Mouse (Mus musculus) myocyte (in vitro differentiated cells): Measurements from ENCODE around the gene Gm4881. TPM values are rescaled to one million over a fixed set of nuclear protein-coding genes. Genes with fewer than 3 reads are reported as not detected.

ENCODE experiments used
- H3K27me3 ChIP-seq: one replicate; pipeline ENCODE4 v1.6.1; 2011; ENCODE audit not compliant: control insufficient read depth, insufficient read depth, insufficient read length
- H3K36me3 ChIP-seq: one replicate; pipeline ENCODE4 v1.6.1; 2011; ENCODE audit not compliant: control insufficient read depth, insufficient read depth
- H3K4me2 ChIP-seq: one replicate; pipeline ENCODE4 v1.6.1; 2011; ENCODE audit warnings: low read depth, control low read depth
- H3K4me3 ChIP-seq: one replicate; pipeline ENCODE4 v1.5.1; 2011; ENCODE audit warnings: mild to moderate bottlenecking, control low read depth, moderate library complexity
- H3K79me2 ChIP-seq: one replicate; pipeline ENCODE4 v1.6.1; 2011; ENCODE audit not compliant: control insufficient read depth, insufficient read depth
- H3ac ChIP-seq: one replicate; pipeline ENCODE4 v1.6.1; 2011; ENCODE audit not compliant: control insufficient read depth, insufficient read length
- CEBPB ChIP-seq: IDR thresholded peaks from 2 replicates; pipeline ENCODE4 v1.6.1; 2011; ENCODE audit warnings: mild to moderate bottlenecking, moderate library complexity; ENCODE audit not compliant: poor library complexity, insufficient read depth, severe bottlenecking
- E2F4 ChIP-seq: IDR thresholded peaks from one replicate; pipeline ENCODE4 v1.6.1; 2011; ENCODE audit warnings: mild to moderate bottlenecking, control low read depth, moderate library complexity; ENCODE audit not compliant: insufficient read depth
- MAX ChIP-seq: IDR thresholded peaks from one replicate; pipeline ENCODE4 v1.6.1; 2011; ENCODE audit warnings: low read depth, mild to moderate bottlenecking, control low read depth
- MYOD1 ChIP-seq, 3 experiments: IDR thresholded peaks; one replicate each; pipeline ENCODE4 v1.6.1; 2011; ENCODE audit warnings: control low read depth in 2 of 3, low read depth in 2 of 3, mild to moderate bottlenecking in 2 of 3, moderate library complexity in 1 of 3; ENCODE audit not compliant: insufficient read length in 2 of 3, control insufficient read depth in 1 of 3
- MYOG ChIP-seq, 3 experiments: IDR thresholded peaks; one replicate each; pipeline ENCODE4 v1.6.1; 2011; ENCODE audit warnings: control low read depth in 2 of 3, low read depth in 2 of 3, mild to moderate bottlenecking in 2 of 3; ENCODE audit not compliant: insufficient read length in 2 of 3, control insufficient read depth in 1 of 3, insufficient read depth in 1 of 3
- POLR2A ChIP-seq: IDR thresholded peaks from one replicate; pipeline ENCODE4 v1.6.1; 2011; ENCODE audit warnings: low read depth, mild to moderate bottlenecking, control low read depth, moderate library complexity; ENCODE audit not compliant: insufficient read length
- POLR2AphosphoS2 ChIP-seq: IDR thresholded peaks from one replicate; pipeline ENCODE4 v1.6.1; 2011; ENCODE audit warnings: low read depth, control low read depth; ENCODE audit not compliant: insufficient read length
- REST ChIP-seq: IDR thresholded peaks from one replicate; pipeline ENCODE4 v1.6.1; 2011; ENCODE audit warnings: mild to moderate bottlenecking, control low read depth, moderate library complexity; ENCODE audit not compliant: insufficient read depth, insufficient read length
- SRF ChIP-seq: IDR thresholded peaks from one replicate; pipeline ENCODE4 v1.6.1; 2011; ENCODE audit warnings: low read depth; ENCODE audit not compliant: control insufficient read depth, insufficient read length
- TCF12 ChIP-seq: IDR thresholded peaks from one replicate; pipeline ENCODE4 v1.6.1; 2011; ENCODE audit warnings: mild to moderate bottlenecking, control low read depth; ENCODE audit not compliant: poor library complexity, insufficient read depth, severe bottlenecking
- TCF3 ChIP-seq: IDR thresholded peaks from one replicate; pipeline ENCODE4 v1.6.1; 2011; ENCODE audit warnings: low read depth, control low read depth; ENCODE audit not compliant: insufficient read length
- USF1 ChIP-seq: IDR thresholded peaks from one replicate; pipeline ENCODE4 v1.6.1; 2011; ENCODE audit warnings: low read depth, mild to moderate bottlenecking, control low read depth, moderate library complexity
- polyA plus RNA-seq: library from polyadenylated mRNA; unstranded; fragments of >200 nt; fragmentation: generic; extraction: Trizol; gene quantifications from one replicate; pipeline ENCODE4 v1.2.1, GENCODE M21; 2012; ENCODE audit warnings: missing spikeins

Gm4881 gene
- polyA plus RNA-seq, 1 experiment, result not detected

DNA sequence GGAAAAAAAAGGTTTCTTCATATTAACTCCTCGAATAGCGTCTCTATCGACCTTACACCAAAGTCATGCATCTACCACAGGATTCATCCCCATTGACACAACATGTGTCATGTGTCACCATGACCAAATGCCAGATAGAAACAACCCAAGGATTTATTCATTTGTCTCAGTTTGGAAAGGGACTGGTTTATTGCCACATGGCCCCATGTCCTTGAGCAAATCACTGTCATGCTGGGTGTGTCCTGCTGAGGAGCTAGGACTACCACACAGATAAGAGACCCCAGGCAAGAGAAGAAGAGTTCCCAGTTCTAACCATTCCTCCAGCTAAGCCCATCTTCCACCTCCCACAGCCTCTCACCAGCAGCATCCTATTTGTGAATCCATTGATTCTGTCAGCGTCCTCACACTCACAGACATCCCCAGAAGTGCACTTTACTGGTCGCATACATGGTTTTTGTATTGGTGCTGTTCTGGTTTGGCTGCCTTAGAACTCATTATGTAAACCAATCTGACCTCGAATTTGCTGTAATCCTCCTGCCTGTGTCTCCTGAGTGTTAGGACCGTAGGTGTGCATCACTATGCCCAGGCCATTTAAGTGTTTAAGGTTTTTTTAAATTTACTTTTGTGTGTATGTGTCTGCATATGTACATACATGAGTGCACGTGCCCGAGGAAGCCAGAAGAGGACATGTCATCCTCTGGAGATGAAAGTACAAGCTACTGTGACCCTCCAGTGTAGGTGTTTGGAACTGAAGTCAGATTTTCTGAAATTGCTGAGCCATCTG lies 61.7 kb downstream of the Gm4881 start:
- peaks cover 30% of the 10 kb centered on the region for H3K79me2 ChIP-seq
- no peak overlapping the region for H3ac ChIP-seq
- TF ChIP-seq TCF3, result no peak
- TF ChIP-seq REST, result no peak
- TF ChIP-seq POLR2AphosphoS2, result no peak
- no peak for TF ChIP-seq TCF12
- no peak for TF ChIP-seq CEBPB
- TF ChIP-seq USF1, result no peak
- TF ChIP-seq MYOD1 (IDR thresholded peaks at IDR 0.05; ENCODE audit: control insufficient read depth in 1 of 3, insufficient read length in 2 of 3, low read depth in 2 of 3), result no peak
- TF ChIP-seq MYOG (IDR thresholded peaks at IDR 0.05; ENCODE audit: control insufficient read depth in 1 of 3, insufficient read depth in 1 of 3, insufficient read length in 2 of 3, low read depth in 2 of 3), result no peak
- TF ChIP-seq MAX, result no peak
- H3K4me3 ChIP-seq, result no peak overlapping the region
- H3K4me2 ChIP-seq, result no peak overlapping the region
- H3K36me3 ChIP-seq, result peaks cover 23% of the 10 kb centered on the region
- peaks cover 9% of the 10 kb centered on the region for H3K27me3 ChIP-seq

DNA sequence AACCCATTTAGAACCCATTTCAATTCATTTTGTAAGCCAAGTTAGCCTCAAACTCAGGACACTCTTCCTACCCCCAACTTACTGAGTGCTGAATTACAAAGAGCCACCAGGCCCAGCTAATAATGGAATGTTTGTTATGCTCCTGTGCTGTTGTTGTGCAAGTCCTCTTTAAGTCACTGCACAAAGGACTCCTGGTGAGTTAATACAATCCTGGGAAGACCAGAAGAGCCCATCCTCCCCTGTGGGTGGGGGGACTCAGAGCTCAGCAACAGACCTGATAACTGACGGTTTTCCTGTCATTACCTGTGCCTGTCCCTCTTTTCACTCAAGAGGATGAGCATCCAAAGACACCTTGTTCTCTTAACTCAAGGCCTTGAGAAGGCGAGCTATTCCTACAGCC lies 64.7 kb downstream of the Gm4881 start:
- no peak overlapping the region for H3ac ChIP-seq
- H3K79me2 ChIP-seq, result no peaks in the 10 kb centered on the region
- H3K36me3 ChIP-seq, result no peaks in the 10 kb centered on the region
- H3K4me3 ChIP-seq, result no peak overlapping the region
- TF ChIP-seq E2F4 (no peak), SRF (no peak), POLR2AphosphoS2 (no peak), MYOG (IDR thresholded peaks at IDR 0.05; ENCODE audit: control insufficient read depth in 1 of 3, insufficient read depth in 1 of 3, insufficient read length in 2 of 3, low read depth in 2 of 3) (no peak), TCF12 (no peak), MYOD1 (IDR thresholded peaks at IDR 0.05; ENCODE audit: control insufficient read depth in 1 of 3, insufficient read length in 2 of 3, low read depth in 2 of 3) (no peak), USF1 (no peak), MAX (no peak), POLR2A (no peak)
- peaks cover 34% of the 10 kb centered on the region for H3K27me3 ChIP-seq
- H3K4me2 ChIP-seq, result no peak overlapping the region

GRCm38 (mm10) chr7:24877588-24877987 lies 66.7 kb downstream of the Gm4881 start:
- Histone ChIP-seq H3K4me2 (no peak overlapping the region), H3ac (no peak overlapping the region), H3K4me3 (no peak overlapping the region), H3K79me2 (no peaks in the 10 kb centered on the region), H3K36me3 (no peaks in the 10 kb centered on the region), H3K27me3 (peaks cover 49% of the 10 kb centered on the region)
- TF ChIP-seq POLR2AphosphoS2 (no peak), POLR2A (no peak), CEBPB (no peak)

Other genes starting within 250 kb of the Gm4881 start
- not detected for gene BC049730, start 235.3 kb downstream of the Gm4881 start, polyA plus RNA-seq
- gene Gm4763, start 217.6 kb downstream of the Gm4881 start, polyA plus RNA-seq, result not detected
- gene Cd177, start 184.2 kb downstream of the Gm4881 start, polyA plus RNA-seq, result not detected
- not detected for gene Ceacam10, start 167.3 kb downstream of the Gm4881 start, polyA plus RNA-seq
- 79.9 TPM for gene Gm9844, start 82.3 kb downstream of the Gm4881 start, polyA plus RNA-seq
- not detected for gene Lypd4, start 74.6 kb downstream of the Gm4881 start, polyA plus RNA-seq
- not detected for gene Dmrtc2, start 74.4 kb downstream of the Gm4881 start, polyA plus RNA-seq
- gene Rps19, start 60.1 kb downstream of the Gm4881 start, polyA plus RNA-seq, result 1,912 TPM
- 0.12 TPM for gene Cd79a, start 47.1 kb downstream of the Gm4881 start, polyA plus RNA-seq
- 51.4 TPM for gene Arhgef1, start 41.6 kb downstream of the Gm4881 start, polyA plus RNA-seq
- gene Rabac1, start 28.3 kb upstream of the Gm4881 start, polyA plus RNA-seq, result 309 TPM
- gene Atp1a3, start 61.5 kb upstream of the Gm4881 start, polyA plus RNA-seq, result 6.6 TPM
- 14.7 TPM for gene Grik5, start 127.9 kb upstream of the Gm4881 start, polyA plus RNA-seq
- 10.8 TPM for gene Zfp574, start 128.1 kb upstream of the Gm4881 start, polyA plus RNA-seq
- gene Pou2f2, start 235.2 kb upstream of the Gm4881 start, polyA plus RNA-seq, result 0.01 TPM